Mouse (Mus musculus): Measurements from ENCODE around the gene Cav1. TPM values are rescaled to one million over a fixed set of nuclear protein-coding genes. Genes with fewer than 3 reads are reported as not detected.

Gene Cav1
- 250 TPM for polyA plus RNA-seq (2014; fragmentation: Illumina TruSeq; extraction: RNeasy Lipid Tissue Mini Kit (QIAGEN cat#74804); ENCODE audit: low read depth, low replicate concordance)

GRCm38 (mm10) chr6:17305954-17306601, at the start of gene Cav1:
Gene Cav1, plus strand, starts transcription at chr6:17306335.

DNA sequence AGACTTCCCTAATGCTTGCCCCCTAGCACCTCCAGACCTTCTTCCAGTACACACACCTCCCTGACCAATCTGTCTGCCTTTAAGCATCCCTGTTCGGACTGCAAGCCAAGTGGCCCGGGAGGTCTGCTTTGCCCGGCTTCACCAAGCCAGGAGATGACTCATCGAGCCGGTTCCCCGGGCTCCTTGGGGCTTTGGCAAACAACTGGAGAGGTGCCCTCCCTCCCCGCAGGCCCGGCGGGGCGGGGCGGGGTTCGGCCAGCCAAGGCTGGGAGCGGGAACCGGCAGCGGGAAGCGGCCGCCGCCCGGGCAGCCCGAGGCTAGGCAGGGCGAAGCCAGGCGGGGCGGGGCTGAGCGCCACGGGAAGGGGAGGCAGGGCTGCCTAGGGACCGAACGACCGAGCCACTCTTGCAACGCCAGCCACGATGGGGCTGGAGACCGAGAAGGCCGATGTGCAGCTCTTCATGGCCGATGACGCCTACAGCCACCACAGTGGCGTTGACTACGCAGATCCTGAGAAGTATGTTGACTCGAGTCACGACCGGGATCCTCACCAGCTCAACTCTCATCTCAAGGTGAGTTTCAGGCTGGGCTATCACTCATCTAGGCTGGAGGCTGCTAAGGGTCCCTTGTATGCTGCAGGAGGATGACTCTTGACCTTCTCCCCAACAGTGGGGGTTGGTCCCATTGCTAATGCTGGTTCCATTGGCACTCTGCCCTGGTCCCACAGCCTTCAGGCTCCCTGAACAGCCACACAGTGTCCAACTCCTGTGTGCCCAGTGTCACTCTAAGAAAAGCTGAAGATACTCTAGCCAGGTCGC, 25.0 kb upstream of the Cav1 start, which contains the start of gene Cav2:
Gene Cav2, plus strand, starts transcription at position 247 of the 818 bp plus-strand sequence.

Other genes starting within 250 kb of the Cav1 start
- gene Tes, start 241.2 kb upstream of the Cav1 start, polyA plus RNA-seq (2014; fragmentation: Illumina TruSeq; extraction: RNeasy Lipid Tissue Mini Kit (QIAGEN cat#74804); ENCODE audit: low read depth, low replicate concordance): 3.2 TPM
- 50.8 TPM for gene Cav2, start 25.1 kb upstream of the Cav1 start, polyA plus RNA-seq (2014; fragmentation: Illumina TruSeq; extraction: RNeasy Lipid Tissue Mini Kit (QIAGEN cat#74804); ENCODE audit: low read depth, low replicate concordance)
- gene Met, start 157.5 kb downstream of the Cav1 start, polyA plus RNA-seq (2014; fragmentation: Illumina TruSeq; extraction: RNeasy Lipid Tissue Mini Kit (QIAGEN cat#74804); ENCODE audit: low read depth, low replicate concordance): 1.3 TPM

Measured in heart, adult 10 weeks (tissue).